Mouse (Mus musculus): ENCODE results near the gene Hectd4.

DNA sequence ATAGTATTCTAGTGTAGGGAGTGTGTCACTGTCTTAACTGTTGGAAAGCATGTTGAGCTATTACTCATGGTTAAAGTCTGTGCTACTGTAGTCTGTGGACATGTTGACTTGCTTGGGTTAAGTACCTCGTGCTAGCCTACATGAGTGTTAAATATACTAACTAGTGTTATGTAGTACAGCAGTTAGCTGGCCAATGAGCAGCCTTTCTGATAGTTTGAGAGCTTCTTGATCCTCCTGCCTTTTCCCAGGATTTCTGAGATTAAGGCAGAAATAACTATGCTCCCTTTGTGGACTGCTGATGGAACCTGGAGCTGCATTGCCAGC, 9.5 kb upstream of the Hectd4 start:
- TF ChIP-seq CTCF (IDR thresholded peaks at IDR 0.05; ENCODE audit: low read depth, low read length) (no peak), POLR2A (IDR thresholded peaks at IDR 0.05; ENCODE audit: borderline replicate concordance, low read depth, low read length) (no peak)

Measured in bone marrow macrophage, adult 2 months (primary cell).